Mouse (Mus musculus) liver, embryonic 16.5 days (tissue): ENCODE data around the gene Tent5d. TPM values are rescaled to one million over a fixed set of nuclear protein-coding genes. Genes with fewer than 3 reads are reported as not detected.
A peak's percentile ranks its signal among the peaks of the same experiment; 100 is the strongest.

Experiments
- ATAC-seq: fragments of 200-750 bp; cut with Nextera tagmentation; 2 replicates; pipeline ENCODE4 v1.8.0; 2017; ENCODE audit warnings: low read depth, mild to moderate bottlenecking, moderate number of reproducible peaks, moderate library complexity
- H3K27ac ChIP-seq: fragments of 300-500 bp; sonication (generic); 2 replicates; pipeline ENCODE4 v1.5.1; 2014; ENCODE audit warnings: mild to moderate bottlenecking, low read length
- H3K27me3 ChIP-seq: fragments of 300-500 bp; sonication (generic); 2 replicates; pipeline ENCODE4 v1.6.1; 2014; ENCODE audit warnings: low read depth, low read length, mixed read lengths; ENCODE audit not compliant: control insufficient read depth, insufficient read depth
- H3K36me3 ChIP-seq: fragments of 300-500 bp; sonication (generic); 2 replicates; pipeline ENCODE4 v1.6.1; 2014; ENCODE audit warnings: mild to moderate bottlenecking; ENCODE audit not compliant: control insufficient read depth, insufficient read depth
- H3K4me1 ChIP-seq: fragments of 300-500 bp; sonication (generic); 2 replicates; pipeline ENCODE4 v1.6.1; 2014; ENCODE audit warnings: low read depth, low read length, mixed read lengths; ENCODE audit not compliant: control insufficient read depth
- H3K4me2 ChIP-seq: fragments of 300-500 bp; sonication (generic); 2 replicates; pipeline ENCODE4 v1.6.1; 2014; ENCODE audit warnings: low read depth, low read length, mixed read lengths
- H3K4me3 ChIP-seq: fragments of 300-500 bp; sonication (generic); 2 replicates; pipeline ENCODE4 v1.5.1; 2014; ENCODE audit warnings: low read depth, mild to moderate bottlenecking, low read length
- H3K9ac ChIP-seq: fragments of 300-500 bp; sonication (generic); 2 replicates; pipeline ENCODE4 v1.6.1; 2014; ENCODE audit warnings: low read depth, low read length
- H3K9me3 ChIP-seq: fragments of 300-500 bp; sonication (generic); replicated peaks from 2 replicates; pipeline ENCODE4 v1.6.1; 2016; ENCODE audit warnings: low read length; ENCODE audit not compliant: control insufficient read depth
- WGBS: fragments of 180-500 bp; shearing (Covaris S2); extraction: QIAGEN DNeasy Blood & Tissue Kit; methylation state at CpG from one replicate; pipeline ENCODE4 v1.1.7; 2014; ENCODE audit not compliant: insufficient replicate concordance; 5-methylcytosine and 5-hydroxymethylcytosine counted together
- polyA plus RNA-seq: library from polyadenylated mRNA; unstranded; fragments of >200 nt; fragmentation: Nextera tagmentation; extraction: Ambion mirVana; gene quantifications from 2 replicates; pipeline ENCODE4 v1.2.1, GENCODE M21; 2015

The Tent5d gene
- polyA plus RNA-seq, 1 experiment from 2014 or later: not detected

DNA sequence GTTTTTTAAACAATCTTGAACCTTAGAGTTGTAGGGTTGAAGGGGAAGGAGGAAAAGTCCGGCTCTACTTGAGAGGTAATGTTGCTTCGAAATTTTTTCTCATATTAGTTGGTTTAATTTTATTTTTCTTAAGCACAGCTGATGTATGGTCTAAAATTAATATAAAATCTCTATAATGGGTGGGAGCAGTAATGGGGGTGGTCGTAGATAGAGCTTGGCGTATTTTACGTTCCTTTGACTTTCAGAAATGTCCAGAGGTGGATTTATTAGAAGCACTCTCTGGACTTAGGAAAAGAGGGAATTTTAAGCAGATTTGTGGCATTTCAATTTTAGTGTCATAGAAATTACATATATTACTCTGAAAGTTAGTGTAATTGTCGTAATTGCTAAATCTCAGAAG is 24.3 kb downstream of the Tent5d start:
- WGBS: 75% methylated on average over 6 of the region's 6 CpGs

DNA sequence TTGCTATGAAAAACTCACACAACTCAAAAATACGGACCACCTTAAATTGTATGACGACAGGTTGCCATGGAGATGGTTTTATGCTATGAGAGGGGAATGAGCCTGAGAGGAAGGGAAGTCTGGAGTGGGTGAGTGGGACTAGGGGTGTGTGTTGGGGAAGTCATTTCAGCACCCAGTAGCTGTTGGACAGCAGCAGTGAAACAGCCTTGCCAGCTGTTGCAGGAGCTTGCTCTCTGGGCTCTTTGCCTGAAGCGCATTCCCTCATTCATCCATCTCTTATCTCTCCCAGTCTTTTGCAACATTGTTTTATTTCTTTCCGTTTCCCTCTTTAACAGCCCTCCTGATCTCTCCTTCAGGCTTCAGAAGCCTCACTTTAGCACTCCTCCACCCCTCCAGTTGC is 65.8 kb downstream of the Tent5d start:
- H3K4me2 ChIP-seq: no peak overlapping the region
- H3K36me3 ChIP-seq: no peaks in the 10 kb centered on the region
- H3K27ac ChIP-seq: no peak overlapping the region
- WGBS: 27% methylated on average over 4 of the region's 4 CpGs
- H3K27me3 ChIP-seq: no peaks in the 10 kb centered on the region
- no peaks in the 10 kb centered on the region for H3K9me3 ChIP-seq
- H3K9ac ChIP-seq: no peak overlapping the region
- H3K4me1 ChIP-seq: no peaks in the 10 kb centered on the region
- no peak overlapping the region for H3K4me3 ChIP-seq
- no peak for ATAC-seq

More for the DNA sequence above, 24.3 kb downstream of the Tent5d start:
- H3K9ac ChIP-seq: no peak overlapping the region
- no peaks in the 10 kb centered on the region for H3K4me1 ChIP-seq
- no peaks in the 10 kb centered on the region for H3K27me3 ChIP-seq
- no peaks in the 10 kb centered on the region for H3K36me3 ChIP-seq
- H3K4me3 ChIP-seq: peak overlapping the region; percentile 74
- peak overlapping the region; percentile 70 for H3K4me2 ChIP-seq
- H3K27ac ChIP-seq: no peak overlapping the region
- ATAC-seq: no peak
- no peaks in the 10 kb centered on the region for H3K9me3 ChIP-seq

Other genes with a start within 250 kb of the Tent5d start
- gene Tbx22, start 124.6 kb upstream of the Tent5d start, polyA plus RNA-seq: not detected in 2 replicates
- gene 2610002M06Rik, start 23.7 kb downstream of the Tent5d start, polyA plus RNA-seq: 8.0 and 9.1 TPM in 2 replicates
- gene Gm732, start 155.9 kb downstream of the Tent5d start, polyA plus RNA-seq: not detected in 2 replicates